Mouse (Mus musculus) myocyte (in vitro differentiated cells): ENCODE results near the gene 4930522H14Rik. TPM values are rescaled to one million over a fixed set of nuclear protein-coding genes. Genes with fewer than 3 reads are reported as not detected.

Experiments
- H3K27me3 ChIP-seq: one replicate; pipeline ENCODE4 v1.6.1; 2011; ENCODE audit not compliant: control insufficient read depth, insufficient read depth, insufficient read length
- H3K36me3 ChIP-seq: one replicate; pipeline ENCODE4 v1.6.1; 2011; ENCODE audit not compliant: control insufficient read depth, insufficient read depth
- H3K4me2 ChIP-seq: one replicate; pipeline ENCODE4 v1.6.1; 2011; ENCODE audit warnings: low read depth, control low read depth
- H3K4me3 ChIP-seq: one replicate; pipeline ENCODE4 v1.5.1; 2011; ENCODE audit warnings: mild to moderate bottlenecking, control low read depth, moderate library complexity
- H3K79me2 ChIP-seq: one replicate; pipeline ENCODE4 v1.6.1; 2011; ENCODE audit not compliant: control insufficient read depth, insufficient read depth
- H3ac ChIP-seq: one replicate; pipeline ENCODE4 v1.6.1; 2011; ENCODE audit not compliant: control insufficient read depth, insufficient read length
- MYOD1 ChIP-seq, 3 experiments: IDR thresholded peaks; one replicate each; pipeline ENCODE4 v1.6.1; 2011; ENCODE audit warnings: control low read depth in 2 of 3, low read depth in 2 of 3, mild to moderate bottlenecking in 2 of 3, moderate library complexity in 1 of 3; ENCODE audit not compliant: insufficient read length in 2 of 3, control insufficient read depth in 1 of 3
- SRF ChIP-seq: IDR thresholded peaks from one replicate; pipeline ENCODE4 v1.6.1; 2011; ENCODE audit warnings: low read depth; ENCODE audit not compliant: control insufficient read depth, insufficient read length
- polyA plus RNA-seq: library from polyadenylated mRNA; unstranded; fragments of >200 nt; fragmentation: generic; extraction: Trizol; gene quantifications from one replicate; pipeline ENCODE4 v1.2.1, GENCODE M21; 2012; ENCODE audit warnings: missing spikeins

The 4930522H14Rik gene
- polyA plus RNA-seq, 1 experiment: not detected

DNA sequence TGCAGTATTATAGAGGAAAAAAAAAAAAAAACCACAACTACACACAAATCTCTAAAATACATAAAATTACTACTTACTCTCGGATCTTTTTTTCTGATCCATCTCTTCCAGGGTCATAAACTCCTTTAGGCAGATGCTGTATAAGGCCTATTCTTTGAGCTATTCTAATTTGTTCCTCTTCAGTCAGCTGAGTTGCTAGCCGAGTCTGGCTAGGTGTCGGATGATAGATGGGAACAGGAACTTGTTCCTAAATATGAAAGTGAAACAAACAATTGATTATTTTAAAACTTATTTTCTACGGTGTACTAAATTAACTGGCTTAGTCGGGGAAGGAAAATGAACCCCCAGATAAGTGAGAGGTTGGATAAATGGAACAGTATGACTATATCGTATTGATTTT lies 74.3 kb downstream of the 4930522H14Rik start:
- Histone ChIP-seq H3ac (no peak overlapping the region), H3K36me3 (peaks cover 35% of the 10 kb centered on the region), H3K27me3 (no peaks in the 10 kb centered on the region), H3K4me3 (no peak overlapping the region), H3K79me2 (peaks cover 81% of the 10 kb centered on the region), H3K4me2 (no peak overlapping the region)
- TF ChIP-seq SRF (no peak), MYOD1 (IDR thresholded peaks at IDR 0.05; ENCODE audit: control insufficient read depth in 1 of 3, insufficient read length in 2 of 3, low read depth in 2 of 3) (no peak)

Other genes with a start within 250 kb of the 4930522H14Rik start
- gene Ttc39a, start 124.7 kb downstream of the 4930522H14Rik start, polyA plus RNA-seq: 0.70 TPM
- gene Rnf11, start 46.6 kb downstream of the 4930522H14Rik start, polyA plus RNA-seq: 127 TPM
- gene Cdkn2c, start 135.9 kb upstream of the 4930522H14Rik start, polyA plus RNA-seq: 17.3 TPM
- 30.1 TPM for gene Faf1, start 145.3 kb upstream of the 4930522H14Rik start, polyA plus RNA-seq